Mouse (Mus musculus): ENCODE data around the gene Scube1.

DNA sequence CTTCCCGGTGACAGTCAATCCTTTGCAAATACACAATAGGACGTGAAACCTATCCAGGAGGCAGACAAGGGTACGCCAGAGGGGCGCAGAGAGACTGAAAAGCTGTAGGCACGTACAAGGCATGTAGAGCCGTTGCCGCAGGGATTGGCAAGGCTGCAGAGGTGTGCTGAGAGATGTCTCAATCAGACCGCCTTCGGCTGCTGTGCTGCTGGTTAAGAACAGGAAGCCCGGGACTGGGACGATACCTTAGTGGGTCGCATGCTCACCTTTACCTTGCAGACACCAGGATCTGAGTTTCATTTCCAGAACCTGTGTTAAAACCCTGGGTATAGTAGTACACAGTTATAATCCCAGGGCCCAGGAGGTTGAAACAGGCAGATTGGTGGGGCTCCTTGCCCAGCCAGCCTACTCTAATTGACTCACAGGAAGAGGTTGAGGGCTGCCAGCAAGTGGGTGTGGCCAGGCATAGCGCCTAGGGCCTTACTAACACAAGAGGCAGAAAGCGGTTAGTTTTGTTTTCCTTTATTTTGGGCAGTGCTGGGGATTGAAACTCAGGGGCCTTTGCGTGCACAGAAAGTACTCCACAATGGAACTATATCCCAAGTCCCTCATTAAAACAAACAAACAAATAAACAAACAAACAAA lies 162.1 kb downstream of the Scube1 start:
- TF ChIP-seq CTCF (IDR thresholded peaks at IDR 0.05; ENCODE audit: borderline replicate concordance, insufficient read depth, low read length) (no peak), POLR2A (IDR thresholded peaks at IDR 0.05; ENCODE audit: low read depth, low read length) (no peak; the same call in 1 of the 2 replicates)

Data from embryonic fibroblast, embryonic 13.5 days (primary cell).